Mouse (Mus musculus) ES-E14 (cell line): ENCODE measurements around the gene Exd2. TPM values are rescaled to one million over a fixed set of nuclear protein-coding genes. Genes with fewer than 3 reads are reported as not detected.

Experiments used
- DNase-seq: peaks from one replicate; pipeline ENCODE4 v3.0.0-alpha.2; 2013; ENCODE audit warnings: low read depth, low spot score
- H3K27ac ChIP-seq: 2 replicates; pipeline ENCODE4 v1.5.1; 2012; ENCODE audit warnings: low read depth, mild to moderate bottlenecking, low read length, moderate library complexity, mixed read lengths; ENCODE audit not compliant: poor library complexity, insufficient read depth, severe bottlenecking
- H3K36me3 ChIP-seq: 2 replicates; pipeline ENCODE4 v1.6.1; 2012; ENCODE audit warnings: mild to moderate bottlenecking, low read length, moderate library complexity, mixed read lengths; ENCODE audit not compliant: control insufficient read depth, poor library complexity, insufficient read depth, severe bottlenecking
- H3K4me1 ChIP-seq, 2 experiments: fragments of 150-350 bp in 1 of 2; sonication (generic) in 1 of 2; 2 replicates each; pipeline ENCODE4 v1.6.1; 2012; ENCODE audit warnings: low read length in 2 of 2, mild to moderate bottlenecking in 1 of 2, mixed read lengths in 1 of 2; ENCODE audit not compliant: control insufficient read depth in 2 of 2, insufficient read depth in 2 of 2, poor library complexity in 1 of 2
- H3K4me3 ChIP-seq, 2 experiments: fragments of 150-350 bp in 1 of 2; sonication (generic) in 1 of 2; 2 replicates each; pipeline ENCODE4 v1.5.1; 2012; ENCODE audit warnings: low read length in 2 of 2, low read depth in 1 of 2, mild to moderate bottlenecking in 1 of 2, mixed read lengths in 1 of 2; ENCODE audit not compliant: insufficient read depth in 1 of 2, poor library complexity in 1 of 2, severe bottlenecking in 1 of 2
- H3K9ac ChIP-seq: 2 replicates; pipeline ENCODE4 v1.6.1; 2012; ENCODE audit warnings: low read depth, mild to moderate bottlenecking, low read length, mixed read lengths; ENCODE audit not compliant: poor library complexity, insufficient read depth, severe bottlenecking
- H3K9me3 ChIP-seq: fragments of 150-350 bp; sonication (generic); 2 replicates; pipeline ENCODE4 v1.6.1; 2012; ENCODE audit warnings: low read depth, mild to moderate bottlenecking, low read length; ENCODE audit not compliant: control insufficient read depth, insufficient read depth
- CHD2 ChIP-seq: IDR thresholded peaks from 2 replicates; pipeline ENCODE4 v1.6.1; 2014; ENCODE audit warnings: mild to moderate bottlenecking, low read depth, low read length, inconsistent platforms
- HCFC1 ChIP-seq: IDR thresholded peaks from 2 replicates; pipeline ENCODE4 v1.6.1; 2012; ENCODE audit warnings: low read length, inconsistent platforms, borderline replicate concordance; ENCODE audit not compliant: insufficient read depth
- MAFK ChIP-seq: IDR thresholded peaks from 2 replicates; pipeline ENCODE4 v1.6.1; 2014; ENCODE audit warnings: mild to moderate bottlenecking, low read depth, low read length, inconsistent platforms; ENCODE audit not compliant: insufficient read depth
- ZC3H11A ChIP-seq: IDR thresholded peaks from 2 replicates; pipeline ENCODE4 v1.6.1; 2012; ENCODE audit warnings: low read depth, mild to moderate bottlenecking, inconsistent platforms, low read length, borderline replicate concordance
- ZNF384 ChIP-seq: IDR thresholded peaks from 2 replicates; pipeline ENCODE4 v1.6.1; 2012; ENCODE audit warnings: low read depth, low read length, inconsistent platforms
- in situ Hi-C, 2 experiments: fragments of 600-800 bp; cut with MboI; formaldehyde crosslinking; loops; one replicate each; pipeline ENCODE4 v1.15.1; 2025; ENCODE audit warnings: low sequenced_read_pairs in 2 of 2, inconsistent platforms in 1 of 2; ENCODE audit not compliant: unreplicated experiment in 2 of 2
- total RNA-seq: library from RNA; depleted of rRNA; stranded (reverse); fragments of 300-350 nt; gene quantifications from 2 replicates; pipeline ENCODE4 v1.2.3, GENCODE M21; 2012

The Exd2 gene
- total RNA-seq, 1 experiment = 34.8 TPM

GRCm38 (mm10) chr12:80463666-80464269, 873 bp downstream of the Exd2 start:
- in situ Hi-C loops = no loop called here
- peaks cover 0 to 3% of the 10 kb centered on the region in 2 experiments; a peak in 1 of 4 replicates for H3K4me1 ChIP-seq
- no peak for DNase-seq
- H3K27ac ChIP-seq = peak overlapping the region; percentile 86; the same call in 1 of the 2 replicates
- H3K36me3 ChIP-seq = no peaks in the 10 kb centered on the region
- H3K9ac ChIP-seq = peak overlapping the region; percentile 91
- no peaks in the 10 kb centered on the region for H3K9me3 ChIP-seq
- H3K4me3 ChIP-seq = peak overlapping the region; percentile 92 to 96
- TF ChIP-seq CHD2 = no peak
- peak; percentile 65 for TF ChIP-seq ZNF384

- in situ Hi-C loops = no loop called here
- no peak for DNase-seq
- Histone ChIP-seq H3K36me3 (no peaks in the 10 kb centered on the region), H3K4me1 (no peaks in the 10 kb centered on the region), H3K9me3 (no peaks in the 10 kb centered on the region), H3K27ac (no peak overlapping the region), H3K4me3 (no peak overlapping the region), H3K9ac (no peak overlapping the region)
- TF ChIP-seq ZC3H11A = no peak
Measured at GRCm38 (mm10) chr12:80470206-80470605, 7.3 kb downstream of the Exd2 start.

GRCm38 (mm10) chr12:80471926-80472325, 9.0 kb downstream of the Exd2 start:
- H3K27ac ChIP-seq = no peak overlapping the region
- in situ Hi-C loops = no loop called here
- no peak for DNase-seq
- H3K4me1 ChIP-seq = no peaks in the 10 kb centered on the region
- no peaks in the 10 kb centered on the region for H3K9me3 ChIP-seq
- no peak for TF ChIP-seq HCFC1
- no peak for TF ChIP-seq CHD2
- TF ChIP-seq MAFK = no peak
- TF ChIP-seq ZC3H11A = no peak
- TF ChIP-seq ZNF384 = no peak
- H3K4me3 ChIP-seq = no peak overlapping the region
- H3K9ac ChIP-seq = no peak overlapping the region
- H3K36me3 ChIP-seq = no peaks in the 10 kb centered on the region

GRCm38 (mm10) chr12:80473731-80474130, 10.8 kb downstream of the Exd2 start:
- DNase-seq = no peak
- H3K4me3 ChIP-seq = no peak overlapping the region
- H3K9me3 ChIP-seq = no peaks in the 10 kb centered on the region
- no peak overlapping the region for H3K9ac ChIP-seq
- TF ChIP-seq HCFC1 = no peak
- TF ChIP-seq MAFK = no peak
- TF ChIP-seq ZC3H11A = no peak
- TF ChIP-seq ZNF384 = no peak
- TF ChIP-seq CHD2 = no peak
- H3K4me1 ChIP-seq = no peaks in the 10 kb centered on the region
- in situ Hi-C loops = no loop called here
- no peak overlapping the region for H3K27ac ChIP-seq
- H3K36me3 ChIP-seq = no peaks in the 10 kb centered on the region

- no peaks in the 10 kb centered on the region for H3K4me1 ChIP-seq
- H3K9me3 ChIP-seq = no peaks in the 10 kb centered on the region
- no peak overlapping the region for H3K9ac ChIP-seq
- H3K36me3 ChIP-seq = no peaks in the 10 kb centered on the region; the same call in 1 of the 2 replicates
- DNase-seq = no peak
- in situ Hi-C loops = no loop called here
- no peak overlapping the region for H3K4me3 ChIP-seq
- TF ChIP-seq HCFC1 = no peak
- no peak for TF ChIP-seq CHD2
- TF ChIP-seq ZNF384 = no peak
- no peak for TF ChIP-seq MAFK
- TF ChIP-seq ZC3H11A = no peak
- no peak overlapping the region for H3K27ac ChIP-seq
Measured at GRCm38 (mm10) chr12:80479986-80480385, 17.1 kb downstream of the Exd2 start.
